20 mouse cellular contexts compared by ENCODE assay signal in genomic region chr5:113722224-113723013, GRCm38 (mm10). TPM values are rescaled to one million over a fixed set of nuclear protein-coding genes. Genes with fewer than 3 reads are reported as not detected.
DNase-seq lines count a peak whose midpoint lies in the region; ATAC-seq and TF ChIP-seq lines count a peak whose summit lies in the region.
"Had no signal": no experiment of that assay in that cellular context is flagged by ENCODE, and none has a peak within 500 bp of the region (broad histone marks: within the 10 kb centered on the region; RNA-seq: fewer than 3 reads in every experiment).

No protein-coding gene starts in this region.

- no peak for ATAC-seq in liver, embryonic 14.5 days (ENCODE audit: insufficient read depth)
- ATAC-seq in liver, embryonic 12.5 days: no peak
- ATAC-seq in Patski: no peak
- no peak for ATAC-seq in frontal cortex, adult (ENCODE audit: low TSS enrichment)
- no peak for ATAC-seq in hindbrain, embryonic 12.5 days (ENCODE audit: low FRiP score)
- ATAC-seq: forebrain, embryonic 16.5 days had no signal

- WGBS in liver, embryonic 14.5 days (ENCODE audit: insufficient replicate concordance): 62% methylated on average over 10 of the region's 10 CpGs
- 59% methylated on average over 10 of the region's 10 CpGs for WGBS in liver, embryonic 12.5 days (ENCODE audit: insufficient replicate concordance)
- 85% methylated on average over 10 of the region's 10 CpGs for WGBS in hindbrain, embryonic 12.5 days

- no peak overlapping the region for H3K27ac ChIP-seq in gastrocnemius, adult 2 months
- no peak overlapping the region for H3K27ac ChIP-seq in liver, embryonic 14.5 days
- H3K27ac ChIP-seq in liver, embryonic 12.5 days: no peak overlapping the region
- H3K27ac ChIP-seq in hindbrain, embryonic 12.5 days: no peak overlapping the region
- H3K27ac ChIP-seq: embryonic facial prominence, embryonic 15.5 days; neural tube, embryonic 15.5 days had no signal

- in situ Hi-C loops in Patski (cut with MboI; ENCODE audit: low pct_unique_long_range_greater_than_20kb): no loop called here

- no peak overlapping the region for H3K4me2 ChIP-seq in liver, embryonic 14.5 days (ENCODE audit: low read depth)
- no peak overlapping the region for H3K4me2 ChIP-seq in liver, embryonic 12.5 days
- H3K4me2 ChIP-seq in hindbrain, embryonic 12.5 days (replicated peaks): no peak overlapping the region
- H3K4me2 ChIP-seq: embryonic facial prominence, embryonic 15.5 days; neural tube, embryonic 15.5 days had no signal

- intact Hi-C loops in gastrocnemius, adult 2 months (cut with DNase I): no loop called here

- POLR2A ChIA-PET in Patski (lab: Charles Lee): no interaction called here

- no peak overlapping the region for H3K4me3 ChIP-seq in gastrocnemius, adult 2 months
- H3K4me3 ChIP-seq in liver, embryonic 14.5 days (ENCODE audit: insufficient read depth in 1 of 2, low read depth in 2 of 2, low read length in 2 of 2): no peak overlapping the region
- no peak overlapping the region for H3K4me3 ChIP-seq in liver, embryonic 12.5 days
- H3K4me3 ChIP-seq in hindbrain, embryonic 12.5 days: no peak overlapping the region
- H3K4me3 ChIP-seq: embryonic facial prominence, embryonic 15.5 days; neural tube, embryonic 15.5 days had no signal

- no peak for DNase-seq in gastrocnemius, adult 2 months
- no peak for DNase-seq in gastrocnemius, postnatal 10 days
- no peak for DNase-seq in liver, embryonic 14.5 days (ENCODE audit: low read depth in 3 of 3, low spot score in 3 of 3)
- no peak for DNase-seq in Patski (ENCODE audit: low read depth, low spot score)
- peak; percentile 78 to 79 for DNase-seq in cerebellum, postnatal 14 days
- DNase-seq: adrenal gland, adult 2 months; kidney, postnatal 4 days; right cerebral cortex, postnatal 25 days; thymus, postnatal 36 days had no signal

- no peak overlapping the region for H3K9ac ChIP-seq in liver, embryonic 14.5 days (replicated peaks)
- H3K9ac ChIP-seq in liver, embryonic 12.5 days: no peak overlapping the region
- H3K9ac ChIP-seq in hindbrain, embryonic 12.5 days: no peak overlapping the region
- H3K9ac ChIP-seq: embryonic facial prominence, embryonic 15.5 days; neural tube, embryonic 15.5 days had no signal

- TF ChIP-seq CTCF in gastrocnemius, adult 2 months (IDR thresholded peaks at IDR 0.05): peak; percentile 38
- peak; percentile 53 for TF ChIP-seq CTCF in liver, embryonic 14.5 days (IDR thresholded peaks at IDR 0.05; ENCODE audit: low read depth)
- TF ChIP-seq CTCF in Patski (IDR thresholded peaks at IDR 0.05): peak; percentile 39

- no peaks in the 10 kb centered on the region for H3K9me3 ChIP-seq in liver, embryonic 14.5 days (ENCODE audit: control insufficient read depth, low read length)
- no peaks in the 10 kb centered on the region for H3K9me3 ChIP-seq in liver, embryonic 12.5 days (replicated peaks)
- no peaks in the 10 kb centered on the region for H3K9me3 ChIP-seq in hindbrain, embryonic 12.5 days (replicated peaks)
- H3K9me3 ChIP-seq: neural tube, embryonic 15.5 days had no signal

- no peaks in the 10 kb centered on the region for H3K27me3 ChIP-seq in liver, embryonic 14.5 days (ENCODE audit: control insufficient read depth, insufficient read depth, low read length)
- peaks cover 16% of the 10 kb centered on the region for H3K27me3 ChIP-seq in liver, embryonic 12.5 days (replicated peaks)
- H3K27me3 ChIP-seq in Patski: peaks cover 11% of the 10 kb centered on the region
- H3K27me3 ChIP-seq in hindbrain, embryonic 12.5 days: 0 out of 2 replicates have a peak, but pooled peaks cover 2% of the 10 kb centered on the region
- H3K27me3 ChIP-seq: embryonic facial prominence, embryonic 15.5 days; neural tube, embryonic 15.5 days had no signal

- no peak for TF ChIP-seq EP300 in liver, embryonic 14.5 days (IDR thresholded peaks at IDR 0.05; ENCODE audit: low read depth)

- H3K4me1 ChIP-seq in liver, embryonic 14.5 days (replicated peaks; ENCODE audit: control insufficient read depth in 2 of 2, insufficient read depth in 2 of 2, low read length in 1 of 2): no peaks in the 10 kb centered on the region
- H3K4me1 ChIP-seq in liver, embryonic 12.5 days: no peaks in the 10 kb centered on the region
- H3K4me1 ChIP-seq in hindbrain, embryonic 12.5 days: peaks cover 9% of the 10 kb centered on the region
- H3K4me1 ChIP-seq: embryonic facial prominence, embryonic 15.5 days had no signal

- no peaks in the 10 kb centered on the region for H3K36me3 ChIP-seq in liver, embryonic 14.5 days (replicated peaks; ENCODE audit: control insufficient read depth, insufficient read depth, low read depth)
- H3K36me3 ChIP-seq in liver, embryonic 12.5 days: no peaks in the 10 kb centered on the region
- H3K36me3 ChIP-seq in hindbrain, embryonic 12.5 days: no peaks in the 10 kb centered on the region
- H3K36me3 ChIP-seq: embryonic facial prominence, embryonic 15.5 days; neural tube, embryonic 15.5 days had no signal

- CTCF ChIA-PET in Patski (lab: Charles Lee): no interaction called here

RNA-seq across cellular contexts. Expression of gene 1700069L16Rik, which starts 2.2 kb away (rescaled TPM):
- total RNA-seq in gastrocnemius, adult 2 months (2021): not detected
- not detected for total RNA-seq in gastrocnemius, postnatal 10 days (2021)
- polyA plus RNA-seq in liver, embryonic 14.5 days (2012; rRNA removed): not detected in 2 replicates
- polyA plus RNA-seq in liver, embryonic 14.5 days (2014; fragmentation: Nextera tagmentation; extraction: Ambion mirVana): not detected in 2 replicates
- polyA plus RNA-seq in liver, embryonic 12.5 days (2016; fragmentation: Nextera tagmentation; extraction: Ambion mirVana): not detected in 2 replicates
- not detected for polyA plus RNA-seq in Patski (2021)
- not detected in 2 replicates for polyA plus RNA-seq in hindbrain, embryonic 12.5 days (2016; fragmentation: Nextera tagmentation; extraction: Ambion mirVana)
- total RNA-seq: adrenal gland, adult 2 months; megakaryocyte, adult 5-6 weeks; monocyte, adult 5-6 weeks had no signal
- polyA plus RNA-seq: adrenal gland, adult 2 months; embryonic facial prominence, embryonic 15.5 days; forebrain, embryonic 16.5 days; gonadal fat pad, adult 2 months; heart, embryonic 16.5 days; liver, embryonic 16.5 days; neural tube, embryonic 15.5 days had no signal

RNA-seq across cellular contexts. Expression of gene Ficd, which starts 13.2 kb away (rescaled TPM):
- 1 to 10 TPM; 7.1 to 7.8 TPM for total RNA-seq in gastrocnemius, adult 2 months (2021)
- total RNA-seq in gastrocnemius, postnatal 10 days (2021): 1 to 10 TPM; 4.8 to 4.9 TPM
- 1.2 and 1.3 TPM in 2 replicates for polyA plus RNA-seq in liver, embryonic 14.5 days (2012; rRNA removed)
- 1.1 and 1.2 TPM in 2 replicates for polyA plus RNA-seq in liver, embryonic 14.5 days (2014; fragmentation: Nextera tagmentation; extraction: Ambion mirVana)
- polyA plus RNA-seq in liver, embryonic 12.5 days (2016; fragmentation: Nextera tagmentation; extraction: Ambion mirVana): 2.9 and 3.3 TPM in 2 replicates
- 8.5 TPM for polyA plus RNA-seq in Patski (2021)
- polyA plus RNA-seq in hindbrain, embryonic 12.5 days (2016; fragmentation: Nextera tagmentation; extraction: Ambion mirVana): 7.6 and 7.8 TPM in 2 replicates

RNA-seq across cellular contexts. Expression of gene Sart3, which starts 49.9 kb away (rescaled TPM):
- 1 to 10 TPM; 8.0 to 9.2 TPM for total RNA-seq in gastrocnemius, adult 2 months (2021)
- 10 to 100 TPM in 1 of 2 experiments, 1 to 10 TPM in 1; 9.5 to 10.2 TPM for total RNA-seq in gastrocnemius, postnatal 10 days (2021)
- 11.6 and 15.0 TPM in 2 replicates for polyA plus RNA-seq in liver, embryonic 14.5 days (2012; rRNA removed)
- polyA plus RNA-seq in liver, embryonic 14.5 days (2014; fragmentation: Nextera tagmentation; extraction: Ambion mirVana): 12.7 and 15.9 TPM in 2 replicates
- polyA plus RNA-seq in liver, embryonic 12.5 days (2016; fragmentation: Nextera tagmentation; extraction: Ambion mirVana): 39.9 and 40.4 TPM in 2 replicates
- polyA plus RNA-seq in Patski (2021): 63.4 TPM
- polyA plus RNA-seq in hindbrain, embryonic 12.5 days (2016; fragmentation: Nextera tagmentation; extraction: Ambion mirVana): 71.9 and 80.6 TPM in 2 replicates

RNA-seq across cellular contexts. Expression of gene Iscu, which starts 50.1 kb away (rescaled TPM):
- 100 to 1,000 TPM; 142 to 160 TPM for total RNA-seq in gastrocnemius, adult 2 months (2021)
- 10 to 100 TPM; 76.8 to 89.1 TPM for total RNA-seq in gastrocnemius, postnatal 10 days (2021)
- polyA plus RNA-seq in liver, embryonic 14.5 days (2012; rRNA removed): 46.2 and 64.9 TPM in 2 replicates
- 100 and 103 TPM in 2 replicates for polyA plus RNA-seq in liver, embryonic 14.5 days (2014; fragmentation: Nextera tagmentation; extraction: Ambion mirVana)
- 109 and 112 TPM in 2 replicates for polyA plus RNA-seq in liver, embryonic 12.5 days (2016; fragmentation: Nextera tagmentation; extraction: Ambion mirVana)
- polyA plus RNA-seq in Patski (2021): 189 TPM
- 101 and 106 TPM in 2 replicates for polyA plus RNA-seq in hindbrain, embryonic 12.5 days (2016; fragmentation: Nextera tagmentation; extraction: Ambion mirVana)

Comparison
In these comparisons a context has a peak if more than half of its experiments do, and no peak if none do; other contexts are left out.
1. DNase-seq: peak in cerebellum, postnatal 14 days (2 of 2); none in gastrocnemius, adult 2 months (single experiment), gastrocnemius, postnatal 10 days (single experiment), liver, embryonic 14.5 days (0 of 3) and Patski (single experiment).
2. Peak in every context shown above with its lines, with median percentiles within 50 percentile points of each other: CTCF ChIP-seq.